Mouse (Mus musculus): ENCODE results near the gene Pde12. TPM values are rescaled to one million over a fixed set of nuclear protein-coding genes. Genes with fewer than 3 reads are reported as not detected.

Gene Pde12
- polyA plus RNA-seq, 1 experiment: 4.3 TPM

DNA sequence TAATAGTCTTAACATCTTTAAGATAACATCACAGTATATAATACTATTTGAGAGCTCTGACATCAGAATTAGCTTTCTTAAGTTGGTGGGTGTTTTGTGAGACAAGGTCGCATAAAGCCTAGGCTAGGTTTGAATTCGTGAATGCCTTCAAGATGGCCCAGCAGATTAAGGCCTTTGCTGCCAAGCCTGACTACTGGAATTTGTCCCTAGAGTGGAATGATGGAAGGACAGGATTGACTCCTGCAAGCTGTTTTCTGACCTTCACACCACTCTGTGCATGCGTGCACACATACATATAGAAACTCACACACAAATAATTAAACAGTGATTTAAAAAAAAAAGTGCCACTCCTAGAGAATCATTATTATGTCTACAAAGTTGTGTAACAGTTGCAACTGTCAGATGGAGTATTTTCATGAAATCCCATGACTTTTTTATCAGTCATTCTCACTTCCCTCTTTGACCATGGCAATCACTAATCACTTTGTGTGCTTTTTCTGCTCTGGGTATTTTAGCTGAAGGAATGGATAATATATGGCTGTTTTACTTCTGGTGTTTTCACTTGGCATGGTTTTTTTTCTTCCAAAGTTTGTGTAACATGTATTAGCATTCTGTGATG lies 26.6 kb downstream of the Pde12 start:
- no peak for DNase-seq (ENCODE audit: low spot score)

DNA sequence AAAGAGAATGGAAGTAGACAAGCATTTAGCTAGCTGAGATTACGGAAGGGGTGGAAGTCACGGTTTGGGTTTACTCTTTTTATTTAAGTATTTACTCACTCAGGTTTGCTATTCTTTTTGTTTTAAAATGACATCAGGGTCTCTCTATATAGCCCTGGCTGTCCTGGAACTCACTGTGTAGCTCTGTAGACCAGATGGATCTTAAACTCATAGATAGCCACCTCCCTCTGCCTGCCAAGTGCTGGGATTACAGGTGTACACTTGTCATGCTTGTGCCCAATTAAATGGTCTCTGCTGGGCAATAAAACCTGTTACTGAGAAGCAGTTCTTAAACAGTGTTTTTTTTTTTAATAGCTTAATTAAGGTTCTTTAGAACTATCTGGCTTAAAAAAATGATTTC lies 29.7 kb downstream of the Pde12 start:
- no peak for DNase-seq (ENCODE audit: low spot score)

DNA sequence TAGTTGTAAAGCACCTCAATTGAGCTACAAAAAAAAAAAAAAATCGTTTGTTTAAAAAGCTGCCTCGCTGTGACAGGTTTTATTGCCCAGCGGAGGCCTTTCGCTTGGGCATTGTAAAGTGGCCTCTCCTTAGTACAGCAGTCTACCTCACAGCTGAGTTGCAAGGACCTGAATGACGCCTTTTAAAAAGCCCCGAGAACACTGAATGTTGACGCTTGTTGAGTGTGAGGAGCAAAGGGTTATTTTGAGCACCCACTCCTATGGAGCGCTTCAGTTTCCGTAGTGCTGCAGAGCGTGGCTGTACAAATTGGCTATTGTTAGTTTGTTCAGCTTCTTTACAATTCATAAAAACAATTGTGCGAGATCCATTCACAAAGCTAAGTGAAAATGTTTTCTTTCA lies 30.4 kb downstream of the Pde12 start:
- no peak for DNase-seq (ENCODE audit: low spot score)

DNA sequence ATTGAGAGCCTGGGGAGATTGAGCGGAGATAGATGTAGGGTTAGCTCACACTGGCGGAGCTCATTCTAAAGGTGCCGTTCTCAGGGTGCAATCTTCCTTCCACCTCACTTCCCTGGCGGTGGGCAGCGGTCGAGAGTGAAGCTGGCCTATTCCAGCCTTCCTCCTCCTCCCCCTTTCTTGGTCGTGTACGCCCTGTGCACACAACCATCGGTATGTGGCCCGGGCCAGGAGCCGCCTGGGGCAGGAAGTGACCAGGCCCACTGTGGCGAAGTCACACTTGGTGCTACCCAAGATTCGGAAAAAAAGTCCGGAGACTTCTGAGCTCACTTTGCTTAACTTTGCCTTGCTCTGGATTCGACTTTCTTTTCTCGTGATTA lies 31.0 kb downstream of the Pde12 start:
- DNase-seq (ENCODE audit: low spot score): peak; percentile 66

DNA sequence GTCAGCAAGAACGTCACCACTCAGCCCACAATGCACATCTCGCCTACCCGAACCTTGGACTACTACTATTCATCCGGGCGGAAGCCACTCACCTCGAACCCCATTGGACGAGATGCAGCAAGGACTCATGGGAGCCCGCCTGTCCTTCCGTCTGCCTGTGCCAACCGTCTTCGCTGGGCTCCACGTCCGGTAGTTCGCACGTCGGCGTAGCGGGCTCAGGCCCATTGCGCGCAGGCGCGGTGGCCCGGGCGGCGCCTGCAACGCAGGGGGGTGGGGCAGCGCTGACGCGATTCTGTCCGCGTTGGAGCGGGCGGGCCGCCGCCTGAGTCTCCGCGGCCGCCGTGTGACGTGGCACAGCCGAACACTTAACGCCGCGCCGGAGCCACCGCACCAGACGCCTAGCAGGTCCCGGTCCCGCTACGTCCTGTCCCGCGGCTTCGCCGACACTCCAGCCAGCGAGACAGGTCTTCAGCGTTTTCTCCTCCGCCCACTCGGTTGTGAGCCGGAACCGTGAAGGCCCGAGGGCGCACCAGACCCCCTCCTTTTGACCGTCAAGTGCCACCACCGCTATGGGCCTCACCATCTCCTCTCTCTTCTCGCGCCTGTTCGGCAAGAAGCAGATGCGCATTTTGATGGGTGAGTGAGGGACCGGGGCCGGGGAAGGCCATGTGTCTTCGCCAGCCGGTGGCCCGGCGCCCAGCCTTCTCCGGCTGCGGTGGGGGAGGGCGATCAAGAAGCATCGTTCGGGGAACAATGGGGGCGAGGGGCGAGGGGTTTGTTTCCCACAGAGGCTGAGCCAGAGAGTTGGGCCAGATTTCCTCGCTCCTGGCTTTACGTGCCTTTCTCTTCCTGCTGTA lies 31.6 kb downstream of the Pde12 start, which contains the start of gene Arf4:
Gene Arf4, plus strand, starts transcription at position 224 of the 857 bp plus-strand sequence.
- peak; percentile 98 for DNase-seq (ENCODE audit: low spot score)

DNA sequence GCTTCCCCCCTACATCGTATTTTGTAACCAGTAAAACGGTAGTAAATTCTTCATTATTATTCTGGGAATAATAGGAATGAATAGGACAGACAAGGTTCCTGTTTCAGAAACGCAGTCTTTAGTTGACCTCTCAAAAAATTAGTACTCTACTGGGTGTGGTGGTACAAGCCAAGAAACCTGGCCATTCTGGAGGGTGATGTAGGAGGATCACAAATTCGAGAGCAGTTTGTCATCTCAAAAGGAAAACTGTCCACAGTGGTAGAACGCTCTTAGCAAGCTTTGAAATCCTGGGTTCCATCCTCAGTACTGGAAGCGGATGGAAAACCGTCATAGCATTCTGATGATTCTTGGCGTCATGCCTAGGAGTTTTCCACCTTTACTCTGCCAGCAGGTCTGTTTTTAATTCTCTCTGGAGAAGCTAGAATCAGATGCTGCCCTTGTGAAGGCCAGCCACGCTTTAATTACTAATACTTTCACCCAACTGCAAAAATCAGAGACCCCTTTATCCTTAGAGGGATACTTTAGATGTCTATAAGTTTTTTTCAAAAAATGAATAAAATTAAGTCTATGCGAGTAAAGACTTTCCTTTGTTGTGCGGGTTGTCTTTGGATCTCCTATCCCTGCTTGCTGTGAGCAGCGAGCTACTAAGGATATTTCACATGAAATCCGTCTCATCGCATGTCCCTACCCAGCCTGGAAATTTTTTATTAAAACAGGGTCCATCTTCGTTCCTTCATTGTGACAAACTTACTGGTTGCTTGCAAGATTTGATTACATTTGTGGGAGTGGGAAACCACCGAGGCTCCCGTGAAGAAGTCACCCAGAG lies 32.4 kb downstream of the Pde12 start:
- DNase-seq (ENCODE audit: low spot score): no peak

DNA sequence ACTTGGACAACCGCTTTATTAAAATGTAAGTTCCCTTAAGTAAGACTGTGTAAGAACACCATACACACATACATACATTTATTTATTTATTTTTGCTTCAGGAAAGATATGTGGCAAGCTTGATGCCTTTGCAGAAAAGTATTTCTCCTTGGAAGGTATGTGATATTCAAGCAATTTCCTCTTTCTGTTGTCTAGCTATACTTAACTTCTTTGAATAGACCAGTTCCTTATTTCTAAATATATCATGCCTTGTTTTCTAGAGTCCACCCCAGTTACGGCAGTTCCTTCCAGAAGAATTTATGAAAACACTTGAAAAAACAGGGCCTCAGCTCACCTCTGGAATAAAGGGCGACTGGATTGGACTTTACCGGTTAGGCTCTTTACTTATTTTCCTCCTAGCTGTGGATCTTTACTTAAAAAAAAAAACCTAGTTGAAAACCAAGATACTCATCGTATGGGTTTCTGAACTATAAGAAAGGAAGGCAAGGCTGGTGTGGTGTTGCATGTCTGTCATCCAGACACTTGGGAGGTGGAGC lies 43.0 kb downstream of the Pde12 start:
- no peak for DNase-seq (ENCODE audit: low spot score)

DNA sequence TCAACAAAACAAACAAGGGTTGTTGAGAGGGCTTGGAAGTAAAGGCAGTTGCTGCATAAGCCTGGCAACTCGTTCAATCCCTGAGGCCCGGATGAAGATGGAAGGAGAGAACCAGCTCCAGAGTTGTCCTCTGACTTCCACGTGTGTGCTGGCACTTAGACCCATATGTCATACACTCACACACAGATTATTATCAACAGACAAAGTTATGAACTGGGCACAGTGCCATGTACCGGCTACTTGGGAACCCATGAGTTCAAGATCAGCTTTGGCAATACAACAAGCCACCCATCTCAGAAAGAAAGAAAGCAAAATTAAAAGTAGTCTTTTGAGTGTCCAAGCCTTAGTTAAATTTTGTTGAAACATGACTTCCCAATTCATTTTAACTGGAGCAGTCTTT lies 44.4 kb downstream of the Pde12 start:
- no peak for DNase-seq (ENCODE audit: low spot score)

DNA sequence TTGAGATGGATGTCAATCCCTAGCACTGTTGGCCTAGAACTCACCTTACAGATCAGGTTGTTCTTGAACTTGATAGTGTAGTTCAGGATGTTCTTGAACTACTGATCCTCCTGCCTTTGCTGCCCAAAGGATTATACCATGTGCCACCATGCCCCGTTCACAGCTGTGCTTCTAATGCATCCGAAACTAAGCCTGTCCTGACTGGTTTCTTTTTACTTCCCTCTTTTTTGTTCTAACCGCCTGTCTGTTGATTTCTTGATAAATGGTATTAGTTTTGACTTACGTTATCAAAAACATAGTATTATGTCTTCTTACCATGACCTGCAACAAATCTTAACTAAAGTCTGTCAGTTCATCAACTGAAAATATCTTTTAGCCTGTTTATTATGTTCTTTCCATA lies 59.0 kb downstream of the Pde12 start:
- DNase-seq (ENCODE audit: low spot score): no peak

Other genes with a start within 250 kb of the Pde12 start
- gene Slmap, start 135.0 kb downstream of the Pde12 start, polyA plus RNA-seq (2012; rRNA removed): 261 and 300 TPM in 2 replicates
- gene Dennd6a, start 96.0 kb downstream of the Pde12 start, polyA plus RNA-seq (2012; rRNA removed): 21.1 and 23.1 TPM in 2 replicates
- 193 and 214 TPM in 2 replicates for gene Arf4, start 31.8 kb downstream of the Pde12 start, polyA plus RNA-seq (2012; rRNA removed)
- gene Dnah12, start 23.4 kb upstream of the Pde12 start, polyA plus RNA-seq (2012; rRNA removed): 0.01 and 0.04 TPM in 2 replicates
- not detected in 2 replicates for gene Asb14, start 224.7 kb upstream of the Pde12 start, polyA plus RNA-seq (2012; rRNA removed)